Comparison of ENCODE assay signal across 8 mouse cellular contexts in the genomic region with DNA sequence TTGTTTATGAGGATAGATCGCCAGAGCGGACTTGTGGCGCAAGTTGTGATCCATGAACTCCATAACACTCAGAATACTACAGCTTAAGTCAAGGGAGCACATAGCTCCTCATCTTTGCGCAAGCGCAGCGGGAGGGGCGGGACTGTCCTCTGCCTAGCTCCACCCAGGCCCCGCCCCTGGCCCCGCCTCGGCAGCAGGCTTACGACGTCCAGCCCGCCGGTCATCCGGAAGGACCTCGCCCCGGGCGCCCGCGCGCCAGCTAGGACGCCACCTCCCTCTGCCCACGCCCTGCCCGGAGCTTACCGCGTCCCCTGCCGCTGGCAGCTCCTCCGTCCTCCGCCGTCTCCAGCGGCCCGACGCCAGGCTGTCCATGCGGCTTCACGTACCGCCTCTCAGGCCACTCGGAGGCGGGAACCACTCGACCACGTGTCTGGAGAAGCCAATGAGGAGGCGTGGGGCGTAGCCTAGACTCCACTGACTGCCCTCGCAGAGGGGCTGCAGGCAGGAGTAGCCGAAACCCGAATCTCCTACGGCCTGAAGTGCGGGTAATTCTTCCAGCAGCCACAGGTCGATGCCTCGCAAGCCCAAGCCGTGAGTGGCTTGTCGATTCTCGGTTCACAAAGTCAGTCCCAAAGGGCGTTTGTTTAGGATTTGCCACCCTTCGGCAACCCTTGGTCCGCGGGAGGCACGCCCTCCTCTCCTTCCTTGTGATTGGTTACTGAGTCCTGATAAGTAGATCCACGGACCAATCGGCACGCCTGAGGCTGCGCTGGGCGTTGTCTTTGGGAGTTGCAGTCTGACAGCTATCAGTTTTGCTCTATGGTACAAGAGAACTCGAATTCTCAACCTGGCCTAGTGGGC. TPM values are rescaled to one million over a fixed set of nuclear protein-coding genes. Genes with fewer than 3 reads are reported as not detected.
A peak's percentile ranks its signal among the peaks of the same experiment; 100 is the strongest.
DNase-seq lines count a peak whose midpoint lies in the region; ATAC-seq lines count a peak whose summit lies in the region.

9430038I01Rik (minus strand) TSS at position 426 of the 861 bp plus-strand sequence.

- peak; percentile 98 to 99 for DNase-seq in adrenal gland, adult 18-20 months (ENCODE audit: low spot score in 2 of 2)
- DNase-seq in embryo, embryonic 11 days, result peak; percentile 97
- DNase-seq in gastrocnemius, postnatal 25 days, result peak; percentile 96
- peak; percentile 98 for DNase-seq in intestine, embryonic 14.5 days (ENCODE audit: low spot score)
- peak; percentile 94 to 96 for DNase-seq in left cerebral cortex, postnatal 14 days (ENCODE audit: low spot score in 2 of 2)
- DNase-seq in mesoderm, embryonic 11.5 days (ENCODE audit: low read depth, low spot score), result peak; percentile 95
- peak; percentile 93 to 94 for DNase-seq in right cerebral cortex, postnatal 36 days (ENCODE audit: low spot score in 2 of 2)
- DNase-seq in yolk sac, embryonic 10.5 days (ENCODE audit: low spot score), result peak; percentile 99

- under 1% methylated on average over 63 of the region's 63 CpGs for WGBS in intestine, embryonic 14.5 days

- H3K4me2 ChIP-seq in intestine, embryonic 14.5 days (ENCODE audit: low read length), result peak within 1 kb of the TSS; percentile 68

- peak within 1 kb of the TSS; percentile 66 for H3K9ac ChIP-seq in intestine, embryonic 14.5 days (ENCODE audit: low read length)

- ATAC-seq in intestine, embryonic 14.5 days (replicated peaks; ENCODE audit: low FRiP score, low TSS enrichment, low read depth), result peak; percentile 100

- H3K4me3 ChIP-seq in intestine, embryonic 14.5 days (ENCODE audit: low read depth, low read length), result peak within 1 kb of the TSS; percentile 54

- H3K4me1 ChIP-seq in intestine, embryonic 14.5 days (replicated peaks; ENCODE audit: control insufficient read depth, insufficient read depth, low read length), result no peaks in the 10 kb centered on the region

- H3K27me3 ChIP-seq in intestine, embryonic 14.5 days (replicated peaks; ENCODE audit: control insufficient read depth, insufficient read depth, low read length), result no peaks in the 10 kb centered on the region

- H3K36me3 ChIP-seq in intestine, embryonic 14.5 days (ENCODE audit: control insufficient read depth, insufficient read depth, low read length), result no peaks in the 10 kb centered on the region

- intact Hi-C loops in left cerebral cortex, postnatal 14 days (cut with DNase I), result loop anchor here (2.0 kb wide), 1 partner anchor 26 kb away; the partner anchor contains the start of gene Glrx3

- no peaks in the 10 kb centered on the region for H3K9me3 ChIP-seq in intestine, embryonic 14.5 days (ENCODE audit: control insufficient read depth, low read length)

- H3K27ac ChIP-seq in intestine, embryonic 14.5 days (ENCODE audit: low read depth), result peak within 1 kb of the TSS; percentile 86

RNA-seq across cellular contexts. Expression of gene 9430038I01Rik, which starts in this region (rescaled TPM):
- total RNA-seq in adrenal gland, adult 18-20 months (2021), result 1 to 10 TPM; 6.2 to 9.1 TPM
- total RNA-seq in gastrocnemius, postnatal 25 days (2021), result 1 to 10 TPM; 2.7 to 3.9 TPM
- polyA plus RNA-seq in intestine, embryonic 14.5 days (2014; fragmentation: Nextera tagmentation; extraction: Ambion mirVana), result 30.5 and 30.6 TPM in 2 replicates
- 1 to 10 TPM; 5.7 to 6.9 TPM for total RNA-seq in left cerebral cortex, postnatal 14 days (2021)

Comparison
In these comparisons a context has a peak if more than half of its experiments do, and no peak if none do; other contexts are left out.
1. Peak in every context shown above with its lines: DNase-seq, ATAC-seq, H3K4me3 ChIP-seq and H3K27ac ChIP-seq.